Mouse (Mus musculus) right cerebral cortex, postnatal 10 days (tissue): ENCODE results near the gene Hdac2.

Source experiments
- DNase-seq, 2 experiments: peaks; one replicate each; pipeline ENCODE4 v3.0.0; 2021; ENCODE audit warnings: low spot score in 2 of 2

The Hdac2 gene

DNA sequence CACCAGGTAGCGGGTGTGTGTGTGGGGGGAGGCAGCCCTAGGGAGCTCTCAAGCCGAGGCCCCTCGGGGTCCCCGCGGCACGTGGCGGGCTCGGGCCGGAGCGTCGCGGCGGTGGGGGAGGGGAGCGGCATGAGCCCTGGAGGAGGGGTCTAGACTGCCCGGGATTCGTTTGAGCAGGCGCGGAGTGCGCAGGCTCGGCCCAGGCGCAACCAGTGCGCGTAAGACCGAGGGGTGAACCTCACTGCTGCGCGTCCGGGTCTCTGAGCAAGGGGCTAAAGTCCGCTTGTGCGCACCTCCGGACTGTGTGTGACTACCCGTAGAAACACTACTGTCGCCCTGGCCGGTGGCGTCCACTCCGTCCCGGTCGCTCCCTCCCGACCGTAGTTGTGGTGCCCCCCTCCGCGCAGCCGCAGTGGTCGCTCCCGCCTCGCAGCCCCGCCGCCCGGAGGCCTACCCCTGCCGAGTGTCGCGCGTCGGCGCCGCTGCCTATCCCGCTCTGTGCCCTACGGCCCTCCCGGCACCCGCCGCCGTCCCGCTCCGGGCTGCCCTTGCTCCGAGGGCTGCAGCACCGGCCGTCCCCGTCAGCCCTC lies at the start of gene Hdac2:
Gene Hdac2 (plus strand): TSS at position 459 of the 590 bp plus-strand sequence.
- DNase-seq = peak; percentile 92 to 93

DNA sequence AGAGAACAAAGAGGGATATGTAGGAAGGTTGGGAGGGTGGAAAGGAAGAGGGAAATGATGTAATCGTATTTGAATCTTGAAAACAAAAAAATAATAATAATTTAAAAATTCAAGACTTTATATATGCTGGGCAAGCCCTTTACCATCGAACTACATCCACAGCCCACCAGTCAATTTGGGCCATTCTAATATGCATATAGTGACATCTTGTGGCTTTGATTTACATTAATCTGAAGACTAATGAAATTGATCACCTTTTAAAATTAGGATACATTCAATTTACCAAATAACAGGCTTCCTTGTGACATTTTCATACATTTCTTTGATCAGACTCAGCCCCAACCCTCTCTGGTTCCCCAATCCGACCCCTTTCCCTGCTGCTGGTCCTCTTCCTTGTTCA lies 46.1 kb upstream of the Hdac2 start:
- DNase-seq = no peak

DNA sequence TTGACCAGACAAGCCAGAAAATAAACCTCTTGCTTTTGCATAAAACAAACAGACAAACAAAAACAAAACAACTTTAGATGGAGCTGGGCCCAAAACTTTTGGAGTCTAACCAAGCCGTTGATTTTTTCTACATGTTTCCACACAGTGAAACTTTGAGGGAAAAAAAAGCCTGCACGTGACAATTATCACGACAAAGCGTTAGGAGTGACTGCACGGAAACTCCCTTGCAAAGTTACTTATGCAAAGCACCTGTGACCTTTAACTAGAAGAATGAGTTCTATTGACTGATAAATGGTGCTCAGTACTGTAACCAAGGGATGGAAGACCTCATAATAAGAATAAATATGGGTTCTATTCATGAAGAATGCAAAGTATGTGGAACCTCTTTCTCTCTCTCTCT lies 38.5 kb upstream of the Hdac2 start:
- no peak for DNase-seq

DNA sequence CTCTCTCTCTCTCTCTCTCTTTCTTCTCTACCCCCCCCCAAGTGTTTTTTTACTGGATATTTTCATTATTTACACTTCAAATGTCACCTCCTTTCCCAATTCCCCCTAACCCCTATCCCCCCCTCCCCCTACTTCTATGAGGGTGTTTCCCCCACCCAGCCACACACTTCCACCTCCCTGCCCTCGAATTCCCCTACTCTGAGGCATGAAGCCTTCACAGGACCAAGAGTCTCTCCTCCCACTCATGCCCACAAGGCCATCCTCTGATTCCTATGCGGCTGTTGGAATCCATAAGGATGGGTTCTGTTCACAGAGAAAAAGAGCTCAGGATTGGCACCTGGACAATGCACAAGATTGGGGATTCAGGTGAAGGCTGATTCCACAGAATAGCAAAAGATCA lies 38.1 kb upstream of the Hdac2 start:
- no peak for DNase-seq

DNA sequence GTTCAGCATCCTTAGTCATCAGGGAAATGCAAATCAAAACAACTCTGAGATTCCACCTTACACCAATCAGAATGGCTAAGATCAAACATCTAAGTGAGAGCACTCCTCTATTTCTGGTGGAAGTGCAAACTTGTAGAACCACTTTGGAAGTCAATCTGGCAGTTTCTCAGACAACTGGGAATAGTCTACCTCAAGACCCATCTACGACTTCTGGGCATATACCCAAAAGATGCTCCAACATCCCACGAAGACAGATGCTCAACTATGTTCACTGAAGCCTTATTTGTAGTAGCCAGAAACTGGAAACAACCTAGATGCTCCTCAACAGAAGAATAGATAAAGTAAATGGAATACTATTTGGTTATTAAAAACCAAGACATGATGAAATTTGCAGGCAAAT lies 22.6 kb upstream of the Hdac2 start:
- no peak for DNase-seq

DNA sequence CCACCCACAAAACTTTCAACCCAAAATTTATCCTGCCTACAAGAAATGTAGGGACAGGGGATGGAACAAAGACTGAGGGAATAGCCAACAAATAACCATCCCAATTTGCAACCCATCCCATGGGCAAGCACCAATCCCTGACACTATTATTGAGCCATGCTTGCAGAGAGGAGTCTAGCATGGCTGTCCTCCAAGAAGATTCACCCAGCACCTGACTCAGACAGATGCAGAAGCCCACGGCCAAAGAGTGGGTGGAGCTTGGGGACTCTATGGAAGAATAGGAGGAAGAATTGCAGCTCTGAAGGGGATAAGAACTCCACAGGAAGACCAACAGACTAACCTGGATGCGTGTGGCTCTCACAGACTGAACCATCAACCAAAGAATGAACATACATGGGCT lies 21.7 kb upstream of the Hdac2 start:
- no peak for DNase-seq

DNA sequence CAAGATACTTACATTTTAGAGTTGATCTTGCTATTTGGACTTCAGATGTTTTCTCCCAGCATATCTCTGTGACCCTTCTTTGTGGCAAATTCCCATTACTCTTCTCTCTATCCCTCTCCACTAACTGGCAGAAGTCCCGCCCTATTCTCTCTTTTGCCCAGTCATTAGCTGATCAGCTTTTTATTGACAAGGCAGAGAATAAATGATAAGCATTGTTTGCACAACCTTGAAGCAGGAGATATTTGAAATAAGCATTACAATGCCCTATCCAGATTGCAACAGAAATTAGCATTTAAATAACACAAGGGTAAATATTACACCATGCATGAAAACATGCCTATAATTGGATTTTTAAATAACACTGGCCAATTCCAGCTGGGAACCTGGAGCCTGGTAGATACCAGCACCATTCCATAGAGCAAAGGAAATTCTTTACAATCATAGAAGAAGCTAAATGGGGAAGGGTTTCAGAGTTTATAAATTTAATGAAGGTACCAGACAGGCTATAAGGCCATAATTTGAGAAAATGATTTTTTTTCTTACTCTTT lies 14.7 kb upstream of the Hdac2 start:
- no peak for DNase-seq

DNA sequence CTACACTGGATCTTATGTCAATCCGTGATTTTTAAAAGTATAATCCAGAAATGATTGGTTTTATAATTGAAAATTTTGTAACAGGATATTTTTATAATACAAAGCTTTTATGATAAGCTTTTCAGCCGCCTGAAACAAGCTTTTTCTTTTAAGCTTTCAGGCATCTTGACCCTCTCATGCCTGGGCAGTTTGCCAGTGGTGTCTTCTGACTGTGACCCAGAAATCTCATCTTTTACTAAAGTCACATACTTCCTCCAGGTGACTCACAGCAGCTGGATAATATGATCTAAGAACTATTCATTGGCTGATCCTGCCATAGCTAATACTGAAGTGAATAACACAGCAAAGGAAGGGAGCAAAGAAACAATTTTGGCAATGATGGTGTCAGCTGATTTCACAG lies 9.9 kb upstream of the Hdac2 start:
- no peak for DNase-seq

DNA sequence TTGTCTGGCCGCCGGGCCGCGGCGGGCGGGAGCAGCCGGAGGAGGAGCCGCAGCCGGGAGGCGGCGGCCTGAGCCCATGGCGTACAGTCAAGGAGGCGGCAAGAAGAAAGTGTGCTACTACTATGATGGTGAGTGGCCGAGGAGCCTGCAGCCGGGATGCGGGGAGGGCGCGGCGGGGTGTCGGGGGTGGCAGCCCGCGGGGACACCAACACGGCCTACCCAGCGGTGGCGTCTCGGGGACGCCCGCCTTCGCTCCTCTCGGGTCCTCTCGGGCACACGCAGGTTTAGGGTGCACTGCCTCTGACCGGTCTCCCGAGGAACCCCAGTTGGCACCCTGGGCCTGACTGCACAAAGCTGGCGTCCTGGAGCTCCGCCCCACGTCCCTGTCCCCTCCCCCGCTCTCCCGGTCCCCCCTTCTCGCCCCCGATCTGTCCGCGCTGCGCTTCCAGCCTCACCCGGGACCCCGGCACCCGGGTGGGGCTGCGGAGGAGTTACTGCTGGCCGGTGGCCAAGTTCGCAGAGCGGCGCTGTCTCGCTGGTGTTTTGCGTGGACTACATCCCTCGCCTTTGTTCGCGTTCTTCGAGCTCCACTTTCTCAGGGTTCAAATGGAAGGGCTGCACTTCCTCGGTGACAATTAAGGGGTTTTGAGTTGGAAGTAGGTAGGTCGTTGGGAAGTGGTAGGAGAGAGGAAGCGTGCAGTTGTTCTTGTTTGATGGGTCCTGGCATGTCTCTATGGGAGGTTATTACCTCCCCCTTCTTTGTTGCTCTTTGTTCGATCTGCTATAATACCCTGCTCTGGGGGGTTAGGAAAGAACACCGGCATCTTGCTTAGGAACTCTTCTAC lies 554 bp downstream of the Hdac2 start:
- peak; percentile 77 to 78 for DNase-seq

DNA sequence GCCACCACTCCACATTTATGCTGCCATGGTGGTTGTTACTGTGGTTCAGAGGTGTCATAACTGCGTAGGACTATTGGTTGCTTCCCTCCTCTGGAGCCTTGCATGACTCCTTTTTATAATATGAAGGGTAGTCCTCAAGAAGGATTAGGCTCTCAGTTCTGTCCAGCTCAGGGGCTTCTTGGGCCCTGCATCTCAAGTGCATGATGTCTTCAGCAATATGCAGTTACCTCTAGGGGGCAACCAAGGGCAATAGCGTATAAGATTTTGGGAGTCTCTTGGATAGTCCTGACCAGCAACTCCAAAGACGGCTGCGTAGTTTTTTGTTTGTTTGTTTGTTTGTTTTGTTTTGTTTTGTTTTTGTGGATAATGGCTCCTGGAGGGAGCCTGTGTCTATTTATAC lies 7.5 kb downstream of the Hdac2 start:
- DNase-seq = no peak

DNA sequence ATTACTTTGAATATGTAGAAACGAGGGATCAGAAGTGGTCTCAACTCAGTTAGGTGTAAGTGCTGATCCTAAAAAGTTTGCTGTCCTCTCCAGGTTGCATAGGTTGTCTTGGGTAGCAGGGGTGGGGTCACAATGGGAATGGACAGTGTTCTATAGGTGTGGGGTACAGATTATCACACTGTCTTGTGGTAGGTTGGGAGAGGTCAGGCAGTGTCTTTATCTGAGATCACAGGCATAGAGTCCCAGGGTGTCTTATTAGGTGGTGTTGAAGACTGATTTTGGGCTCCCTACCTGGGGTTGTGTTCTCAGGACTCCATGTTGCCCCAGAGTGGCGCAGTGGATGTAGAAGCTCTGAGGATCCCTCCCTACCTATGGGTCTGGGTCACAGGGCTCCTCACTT lies 17.8 kb downstream of the Hdac2 start:
- DNase-seq = no peak

DNA sequence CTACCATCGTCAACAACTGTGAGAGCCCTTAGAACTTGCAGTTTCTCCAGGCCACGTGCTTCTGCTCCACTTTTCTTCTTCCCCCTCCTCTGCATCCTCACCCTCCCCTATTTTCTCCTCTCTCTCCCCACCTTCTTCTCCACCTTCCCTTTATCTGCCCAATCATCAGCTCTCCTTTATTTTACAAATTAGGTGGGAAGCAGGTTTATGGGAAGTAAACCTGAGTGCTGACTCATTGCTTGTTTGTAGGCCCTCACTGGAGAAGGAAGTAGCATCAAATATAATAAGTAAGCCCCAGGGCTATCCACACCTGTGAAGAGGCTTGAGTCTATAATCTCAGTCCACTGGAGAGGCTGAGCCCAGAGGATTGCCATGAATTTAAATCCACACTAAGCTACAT lies 26.5 kb downstream of the Hdac2 start:
- no peak for DNase-seq

DNA sequence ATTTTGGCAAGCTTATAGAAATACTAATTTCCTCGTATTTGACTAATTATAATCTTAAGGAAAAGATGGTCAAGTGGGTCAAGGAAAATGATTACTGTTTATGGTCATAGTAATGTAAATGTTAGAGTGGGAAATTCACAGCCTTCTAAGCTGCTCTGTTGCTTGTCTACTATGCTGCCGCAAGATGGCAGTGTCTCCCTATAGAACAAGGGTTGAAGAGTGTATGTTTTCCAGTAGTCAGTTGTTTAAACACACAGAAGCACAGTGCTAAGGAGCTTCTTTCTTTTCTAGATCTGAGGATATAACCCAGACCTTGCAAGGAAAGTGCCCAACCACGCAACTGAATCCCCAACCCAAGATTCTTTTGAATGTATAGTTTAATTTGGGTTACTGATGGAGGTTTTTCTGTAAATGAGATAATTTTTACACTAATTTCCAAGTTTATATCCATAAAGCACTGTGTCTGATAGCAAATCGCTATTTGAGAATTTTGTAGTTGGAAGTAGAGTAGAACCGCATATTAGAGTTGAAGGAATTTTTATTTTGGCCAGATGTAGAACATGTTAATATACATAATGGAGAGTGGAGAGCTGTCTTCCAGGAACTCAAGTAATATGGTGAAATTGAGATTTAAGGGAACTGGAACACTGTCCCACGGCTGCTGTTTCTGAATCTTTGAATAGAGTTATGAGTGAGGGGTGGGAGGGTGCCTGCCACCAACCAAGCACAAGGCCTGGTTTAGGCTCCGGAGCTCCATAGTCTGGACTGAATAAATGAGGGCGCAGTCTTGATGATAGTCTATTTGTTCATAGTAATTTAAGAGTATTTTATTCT lies 40.1 kb downstream of the Hdac2 start:
- peak; percentile 86 to 89 for DNase-seq

DNA sequence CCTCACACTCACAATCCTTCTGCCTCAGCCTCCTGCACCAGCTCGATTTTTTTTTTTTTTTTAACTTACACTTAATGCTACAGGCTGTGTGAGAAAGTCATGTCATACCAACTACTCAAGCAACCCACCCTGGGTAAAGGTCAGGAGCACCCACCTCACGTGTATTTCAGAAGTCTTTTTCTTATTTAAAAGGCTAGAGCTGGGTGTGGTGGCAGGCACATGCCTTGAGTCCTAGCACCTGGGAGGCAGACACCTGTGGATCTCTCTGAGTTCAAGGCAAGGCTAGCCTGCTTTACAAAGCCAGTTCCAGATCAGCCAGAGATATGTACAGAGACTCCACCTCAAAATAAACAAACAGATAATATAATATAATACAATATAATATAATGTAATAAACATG lies 41.4 kb downstream of the Hdac2 start:
- DNase-seq = no peak

DNA sequence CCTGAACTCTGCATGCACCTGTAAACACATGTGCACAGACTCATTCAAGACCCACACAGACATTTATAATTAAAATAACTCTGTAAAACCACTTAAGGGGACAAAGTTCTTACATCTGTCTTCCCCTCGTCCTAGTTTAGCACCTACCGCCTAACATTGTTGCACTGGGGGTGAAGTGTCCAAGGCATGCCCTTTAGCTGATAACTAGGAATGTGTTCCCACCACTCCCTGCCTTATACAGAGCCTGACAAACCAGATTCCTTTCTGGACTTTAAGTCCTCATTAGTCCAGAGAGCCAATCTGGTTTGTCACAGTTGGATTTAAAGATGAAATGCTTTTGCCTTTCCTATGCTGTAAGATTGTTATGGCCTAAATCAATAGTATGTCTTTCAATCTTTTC lies 41.9 kb downstream of the Hdac2 start:
- DNase-seq = no peak

DNA sequence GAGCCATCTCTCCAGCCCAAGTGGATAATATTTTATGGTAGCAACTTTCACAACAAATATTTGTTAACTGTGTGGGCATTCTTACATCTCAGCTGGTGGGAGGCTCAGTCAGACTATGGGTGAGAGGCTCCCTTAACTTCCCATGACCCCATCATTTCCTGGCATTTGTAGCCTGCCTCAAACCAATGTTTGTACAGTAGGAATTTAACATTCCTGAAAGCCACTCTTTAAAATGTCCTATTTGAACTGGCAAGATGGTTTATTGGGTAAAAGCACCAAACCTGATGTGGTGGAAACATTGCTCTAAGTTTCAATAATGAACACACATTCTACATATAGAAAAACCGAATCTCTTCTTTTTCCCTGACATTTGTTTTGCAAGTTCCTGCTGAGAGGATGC lies 50.0 kb downstream of the Hdac2 start:
- no peak for DNase-seq

DNA sequence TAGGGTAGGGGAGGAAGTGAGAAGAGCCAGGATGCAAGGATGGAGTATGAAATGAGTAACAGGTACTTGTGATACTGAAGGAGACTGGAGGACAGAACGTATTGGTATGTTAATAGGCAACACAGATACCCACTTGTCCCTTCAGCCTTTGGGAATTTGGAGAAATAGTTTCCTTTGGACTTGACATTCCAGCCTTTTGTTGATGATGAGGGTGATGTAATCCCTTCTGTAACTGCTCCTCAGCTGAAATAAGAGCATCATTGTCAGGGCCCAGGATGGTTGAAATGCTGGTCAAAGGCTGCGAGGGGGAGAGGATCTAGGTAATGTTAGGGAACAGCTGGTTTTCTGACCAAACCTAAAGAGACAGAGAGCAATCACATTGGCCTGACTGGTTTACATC lies 54.3 kb downstream of the Hdac2 start:
- DNase-seq = no peak

DNA sequence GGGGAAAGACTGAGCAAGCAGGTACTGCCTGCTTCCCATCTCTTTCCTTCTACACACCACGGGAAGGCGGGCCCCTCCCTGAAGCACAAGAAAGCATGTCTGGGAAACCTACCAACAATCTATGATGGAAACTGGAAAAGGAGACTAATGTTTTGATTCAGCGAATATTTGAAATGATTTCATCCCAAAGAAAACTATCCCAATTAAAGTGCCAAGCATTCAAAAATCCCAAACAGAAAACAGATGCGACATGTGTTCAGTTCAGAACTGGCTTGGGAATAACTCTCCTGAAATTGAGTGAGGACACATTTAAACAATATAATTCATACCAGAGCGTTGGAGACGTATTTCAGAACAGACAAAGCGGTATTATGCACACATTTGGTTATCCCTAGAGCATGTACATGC lies 60.8 kb downstream of the Hdac2 start:
- peak; percentile 32 for DNase-seq

DNA sequence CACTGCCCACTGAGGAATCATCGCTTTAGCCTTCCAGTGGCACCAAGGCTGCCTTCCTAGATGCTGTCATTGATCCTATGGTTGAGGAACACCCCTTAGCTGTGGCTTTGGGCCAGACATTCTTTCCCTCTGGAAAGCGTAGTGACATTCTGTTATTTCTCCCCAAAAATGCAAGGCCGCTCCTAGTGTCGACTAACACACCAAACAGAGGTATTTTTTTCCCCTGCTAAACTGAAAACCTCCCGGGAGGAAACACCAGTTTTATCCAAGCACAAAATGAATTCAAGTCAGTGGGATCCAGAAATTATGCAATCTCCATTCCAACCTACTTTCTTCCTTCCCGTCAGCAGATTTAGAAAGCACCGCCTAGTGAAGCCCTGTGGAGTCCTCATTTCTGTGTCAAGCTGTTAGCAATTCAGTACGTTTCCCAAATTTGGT lies 73.3 kb downstream of the Hdac2 start:
- peak; percentile 33 to 67 for DNase-seq
